Mouse (Mus musculus) Patski (cell line): ENCODE data around the gene Zbtb38. TPM values are rescaled to one million over a fixed set of nuclear protein-coding genes. Genes with fewer than 3 reads are reported as not detected.
A peak's percentile ranks its signal among the peaks of the same experiment; 100 is the strongest.

Experiments used
- ATAC-seq: fragments of 100-300 bp; one replicate; pipeline ENCODE4 v1.8.0; 2021
- CTCF ChIA-PET: fragments of 350-600 bp; sonication (Branson Sonifier 250); formaldehyde crosslinking; loops from one replicate; lab custom pipeline; 2022; ENCODE audit warnings: inconsistent platforms; lab: Charles Lee
- POLR2A ChIA-PET: fragments of 350-600 bp; sonication (Branson Sonifier 250); formaldehyde crosslinking; loops from one replicate; lab custom pipeline; 2022; ENCODE audit warnings: antibody characterized with exemption, inconsistent platforms; lab: Charles Lee
- DNase-seq: peaks from one replicate; pipeline ENCODE4 v3.0.0-alpha.2; 2011; ENCODE audit warnings: low read depth, low spot score
- H3K27me3 ChIP-seq: fragments of 371-371 bp; one replicate; pipeline ENCODE4 v1.5.1; 2021
- CTCF ChIP-seq: fragments of 100-300 bp; IDR thresholded peaks from one replicate; pipeline ENCODE4 v1.5.1; 2021
- in situ Hi-C: fragments of 300-500 bp; cut with MboI; formaldehyde crosslinking; loops from 3 replicates; pipeline ENCODE4 v1.11.1; 2018; ENCODE audit warnings: low pct_unique_long_range_greater_than_20kb, mixed read lengths
- polyA plus RNA-seq: library from polyadenylated mRNA; unstranded; gene quantifications from one replicate; pipeline ENCODE4 v1.2.3, GENCODE M21; 2021

Zbtb38 gene
- polyA plus RNA-seq, 1 experiment from 2014 or later: 59.2 TPM

- no peak for TF ChIP-seq CTCF
- ATAC-seq (no peak), DNase-seq (no peak)
- CTCF ChIA-PET: interaction anchor here (0.6 to 2.1 kb wide), 4 partner anchors 16 to 67 kb away, joined by 3 to 5 read pairs (median 3); no protein-coding TSS in a partner anchor
- H3K27me3 ChIP-seq: no peaks in the 10 kb centered on the region
- POLR2A ChIA-PET: no interaction called here
- in situ Hi-C loops: no loop called here
Measured at GRCm38 (mm10) chr9:96732644-96733424, 19.8 kb downstream of the Zbtb38 start.

GRCm38 (mm10) chr9:96731961-96732511 is 20.6 kb downstream of the Zbtb38 start:
- in situ Hi-C loops: no loop called here
- ChIA-PET POLR2A (no interaction called here), CTCF (interaction anchor here (1.4 to 2.1 kb wide), 2 partner anchors 17 to 39 kb away, joined by 3 to 5 read pairs; no protein-coding TSS in a partner anchor)
- H3K27me3 ChIP-seq: no peaks in the 10 kb centered on the region
- no peak for DNase-seq
- TF ChIP-seq CTCF: no peak
- ATAC-seq: no peak

- no peaks in the 10 kb centered on the region for H3K27me3 ChIP-seq
- no peak for TF ChIP-seq CTCF
- in situ Hi-C loops: no loop called here
- no peak for DNase-seq
- CTCF ChIA-PET: interaction anchor here (1.4 to 2.1 kb wide), 2 partner anchors 17 to 40 kb away, joined by 3 to 5 read pairs; no protein-coding TSS in a partner anchor
- POLR2A ChIA-PET: no interaction called here
- ATAC-seq: no peak
Measured at GRCm38 (mm10) chr9:96731039-96731895, 21.4 kb downstream of the Zbtb38 start.

- POLR2A ChIA-PET: no interaction called here
- DNase-seq (no peak), ATAC-seq (no peak)
- H3K27me3 ChIP-seq: no peaks in the 10 kb centered on the region
- in situ Hi-C loops: no loop called here
- TF ChIP-seq CTCF: no peak
- CTCF ChIA-PET: interaction anchor here (1.1 kb wide), 1 partner anchor 12 kb away, joined by 4 read pairs; no protein-coding TSS in a partner anchor
Measured at GRCm38 (mm10) chr9:96730311-96730625, 22.4 kb downstream of the Zbtb38 start.

GRCm38 (mm10) chr9:96729537-96730310 is 22.9 kb downstream of the Zbtb38 start:
- DNase-seq (no peak), ATAC-seq (no peak)
- no peaks in the 10 kb centered on the region for H3K27me3 ChIP-seq
- POLR2A ChIA-PET: no interaction called here
- no peak for TF ChIP-seq CTCF
- in situ Hi-C loops: no loop called here
- CTCF ChIA-PET: interaction anchor here (1.1 to 1.8 kb wide), 2 partner anchors 12 to 15 kb away, joined by 4 read pairs; no protein-coding TSS in a partner anchor

- ATAC-seq (no peak), DNase-seq (no peak)
- in situ Hi-C loops: no loop called here
- ChIA-PET CTCF (interaction anchor here (0.8 to 1.8 kb wide), 3 partner anchors 9 to 53 kb away, joined by 3 to 4 read pairs (median 3); no protein-coding TSS in a partner anchor), POLR2A (interaction anchor here (1.0 kb wide), 1 partner anchor 10 kb away, joined by 3 read pairs; no protein-coding TSS in a partner anchor)
- no peak for TF ChIP-seq CTCF
- no peaks in the 10 kb centered on the region for H3K27me3 ChIP-seq
Measured at GRCm38 (mm10) chr9:96728338-96729162, 24.1 kb downstream of the Zbtb38 start.

- in situ Hi-C loops: no loop called here
- ChIA-PET CTCF (interaction anchor here (1.8 kb wide), 1 partner anchor 13 kb away, joined by 4 read pairs; no protein-coding TSS in a partner anchor), POLR2A (interaction anchor here (1.0 kb wide), 1 partner anchor 9 kb away, joined by 3 read pairs; no protein-coding TSS in a partner anchor)
- DNase-seq (peak; percentile 51), ATAC-seq (no peak)
- no peaks in the 10 kb centered on the region for H3K27me3 ChIP-seq
- no peak for TF ChIP-seq CTCF
Measured at GRCm38 (mm10) chr9:96727688-96728087, 24.9 kb downstream of the Zbtb38 start.

- no peak for TF ChIP-seq CTCF
- no peaks in the 10 kb centered on the region for H3K27me3 ChIP-seq
- in situ Hi-C loops: no loop called here
- ATAC-seq (no peak), DNase-seq (no peak)
- ChIA-PET CTCF (no interaction called here), POLR2A (interaction anchor here (0.7 kb wide), 1 partner anchor 221 kb away, joined by 5 read pairs; no protein-coding TSS in a partner anchor)
Measured at GRCm38 (mm10) chr9:96726336-96727131, 26.1 kb downstream of the Zbtb38 start.
